Mouse (Mus musculus) embryonic facial prominence, embryonic 11.5 days (tissue): Measurements from ENCODE around the gene Emilin2. TPM values are rescaled to one million over a fixed set of nuclear protein-coding genes. Genes with fewer than 3 reads are reported as not detected.

ENCODE experiments used
- ATAC-seq: fragments of 200-750 bp; cut with Nextera tagmentation; replicated peaks from 2 replicates; pipeline ENCODE4 v1.8.0; 2017; ENCODE audit warnings: low read depth; ENCODE audit not compliant: insufficient number of reproducible peaks, low FRiP score, low TSS enrichment
- DNase-seq: peaks from one replicate; pipeline ENCODE4 v3.0.0-alpha.2; 2015; ENCODE audit warnings: low spot score
- H3K27ac ChIP-seq: fragments of 300-500 bp; sonication (generic); replicated peaks from 2 replicates; pipeline ENCODE4 v1.5.1; 2014; ENCODE audit warnings: mild to moderate bottlenecking, low read depth, low read length, control low read depth
- H3K27me3 ChIP-seq: fragments of 300-500 bp; sonication (generic); 2 replicates; pipeline ENCODE4 v1.6.1; 2014; ENCODE audit warnings: mild to moderate bottlenecking, low read length, moderate library complexity, mixed read lengths; ENCODE audit not compliant: control insufficient read depth, insufficient read depth
- H3K36me3 ChIP-seq: fragments of 300-500 bp; sonication (generic); replicated peaks from 2 replicates; pipeline ENCODE4 v1.6.1; 2014; ENCODE audit warnings: low read depth, mild to moderate bottlenecking, low read length, moderate library complexity, mixed read lengths; ENCODE audit not compliant: control insufficient read depth, insufficient read depth
- H3K4me1 ChIP-seq: fragments of 300-500 bp; sonication (generic); 2 replicates; pipeline ENCODE4 v1.6.1; 2014; ENCODE audit warnings: low read length, mixed read lengths; ENCODE audit not compliant: control insufficient read depth, insufficient read depth
- H3K4me2 ChIP-seq: fragments of 300-500 bp; sonication (generic); 2 replicates; pipeline ENCODE4 v1.6.1; 2014; ENCODE audit warnings: low read depth, mild to moderate bottlenecking, control low read depth, low read length, moderate library complexity
- H3K4me3 ChIP-seq: fragments of 300-500 bp; sonication (generic); 2 replicates; pipeline ENCODE4 v1.5.1; 2014; ENCODE audit warnings: low read depth, low read length, control low read depth
- H3K9ac ChIP-seq: fragments of 300-500 bp; sonication (generic); replicated peaks from 2 replicates; pipeline ENCODE4 v1.6.1; 2014; ENCODE audit warnings: mild to moderate bottlenecking, control low read depth, low read length
- H3K9me3 ChIP-seq: fragments of 300-500 bp; sonication (generic); replicated peaks from 2 replicates; pipeline ENCODE4 v1.6.1; 2016; ENCODE audit warnings: mild to moderate bottlenecking, low read length, inconsistent platforms, mixed read lengths; ENCODE audit not compliant: control insufficient read depth
- WGBS: fragments of 180-500 bp; shearing (Covaris S2); extraction: QIAGEN DNeasy Blood & Tissue Kit; methylation state at CpG from one replicate; pipeline ENCODE4 v1.1.7; 2014; 5-methylcytosine and 5-hydroxymethylcytosine counted together
- polyA plus RNA-seq: library from polyadenylated mRNA; unstranded; fragments of >200 nt; fragmentation: Nextera tagmentation; extraction: Ambion mirVana; gene quantifications from 2 replicates; pipeline ENCODE4 v1.2.1, GENCODE M21; 2014

Gene Emilin2
- polyA plus RNA-seq, 1 experiment from 2014 or later = 16.9 TPM

- Histone ChIP-seq H3K4me2 (no peak overlapping the region), H3K4me1 (peaks cover 7% of the 10 kb centered on the region), H3K27ac (no peak overlapping the region), H3K36me3 (peaks cover 5% of the 10 kb centered on the region), H3K27me3 (no peaks in the 10 kb centered on the region), H3K9me3 (no peaks in the 10 kb centered on the region), H3K4me3 (no peak overlapping the region), H3K9ac (no peak overlapping the region)
- ATAC-seq (no peak), DNase-seq (no peak)
- 84% methylated on average over 2 of the region's 2 CpGs for WGBS
These were observed 61.7 kb downstream of the Emilin2 start for GRCm38 (mm10) chr17:71250046-71250445.

DNA sequence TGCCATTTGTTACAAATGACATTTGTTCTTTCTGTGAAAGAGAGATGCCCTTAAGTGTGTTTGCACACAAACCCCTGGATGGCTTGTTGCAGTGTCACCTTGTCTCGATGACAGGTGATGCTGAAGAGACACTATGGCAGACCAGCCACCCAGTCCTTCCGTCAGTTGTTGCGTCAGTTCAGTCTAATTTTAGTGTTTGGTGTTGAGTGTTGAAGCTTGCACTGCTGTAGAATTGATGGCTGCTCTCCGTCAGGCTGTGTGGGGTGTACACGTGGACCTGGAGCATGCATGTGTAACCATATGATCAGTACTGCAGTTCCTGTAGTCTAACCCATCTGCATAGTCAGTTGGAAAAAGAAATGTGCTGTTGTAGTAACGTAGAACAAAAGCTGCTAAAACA lies 62.8 kb downstream of the Emilin2 start:
- peaks cover 5% of the 10 kb centered on the region for H3K36me3 ChIP-seq
- H3K4me3 ChIP-seq = no peak overlapping the region
- H3K9me3 ChIP-seq = no peaks in the 10 kb centered on the region
- no peak overlapping the region for H3K9ac ChIP-seq
- 91% methylated on average over 6 of the region's 6 CpGs for WGBS
- peaks cover 7% of the 10 kb centered on the region for H3K4me1 ChIP-seq
- no peak overlapping the region for H3K27ac ChIP-seq
- no peak for ATAC-seq
- no peaks in the 10 kb centered on the region for H3K27me3 ChIP-seq
- H3K4me2 ChIP-seq = no peak overlapping the region
- DNase-seq = no peak

DNA sequence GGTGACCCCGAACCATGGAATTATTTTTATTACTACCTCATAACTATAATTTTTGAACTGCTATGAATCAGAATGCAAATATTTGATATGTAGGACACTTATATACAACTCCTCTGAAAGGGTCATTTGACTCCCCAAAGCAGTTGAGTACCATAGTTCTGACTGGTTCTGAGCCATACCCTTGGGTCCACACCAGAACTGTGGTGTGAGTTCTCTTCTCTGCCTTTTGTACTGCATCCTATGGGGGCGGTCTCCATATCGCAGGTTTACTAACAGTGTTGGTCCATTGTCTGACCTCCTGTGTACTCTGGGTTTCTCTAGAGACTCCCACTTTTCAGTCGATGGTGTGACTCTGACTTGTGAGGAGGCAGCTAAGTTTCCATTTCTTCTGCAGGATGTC lies 65.8 kb downstream of the Emilin2 start:
- Histone ChIP-seq H3K9me3 (no peaks in the 10 kb centered on the region), H3K27me3 (no peaks in the 10 kb centered on the region), H3K9ac (no peak overlapping the region), H3K27ac (no peak overlapping the region), H3K4me1 (no peaks in the 10 kb centered on the region), H3K4me2 (no peak overlapping the region), H3K4me3 (no peak overlapping the region), H3K36me3 (peaks cover 10% of the 10 kb centered on the region)
- ATAC-seq (no peak), DNase-seq (no peak)
- WGBS = 91% methylated on average over 4 of the region's 4 CpGs

GRCm38 (mm10) chr17:71245133-71245532 lies 66.6 kb downstream of the Emilin2 start:
- DNase-seq = no peak
- 98% methylated on average over 15 of the region's 15 CpGs for WGBS

DNA sequence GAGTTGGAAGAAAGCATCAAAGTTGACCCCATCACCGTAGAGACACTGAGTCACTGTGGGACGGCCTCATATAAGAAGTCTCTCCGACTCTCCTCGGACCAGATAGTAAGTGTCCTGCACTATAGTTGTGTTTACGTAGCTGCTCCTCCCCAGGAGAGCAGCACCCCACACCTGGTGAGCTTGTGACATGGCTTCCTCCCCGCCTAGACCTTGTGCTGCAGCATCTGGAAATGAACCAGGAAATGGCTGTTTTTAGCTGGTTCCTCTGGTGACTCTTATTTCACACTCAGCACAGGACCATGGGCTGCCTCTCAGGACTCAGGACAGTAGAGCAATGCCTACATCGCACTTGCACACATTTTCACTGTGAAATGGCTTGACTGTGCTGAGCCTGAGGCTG lies 69.1 kb downstream of the Emilin2 start:
- H3K36me3 ChIP-seq = peaks cover 13% of the 10 kb centered on the region
- ATAC-seq = no peak

More at GRCm38 (mm10) chr17:71245133-71245532, 66.6 kb downstream of the Emilin2 start:
- Histone ChIP-seq H3K4me2 (no peak overlapping the region), H3K9ac (no peak overlapping the region), H3K27me3 (no peaks in the 10 kb centered on the region), H3K36me3 (peaks cover 10% of the 10 kb centered on the region), H3K4me3 (no peak overlapping the region), H3K9me3 (no peaks in the 10 kb centered on the region), H3K27ac (no peak overlapping the region), H3K4me1 (no peaks in the 10 kb centered on the region)
- ATAC-seq = no peak

GRCm38 (mm10) chr17:71240811-71241210 lies 71.0 kb downstream of the Emilin2 start:
- H3K4me1 ChIP-seq = no peaks in the 10 kb centered on the region
- no peak overlapping the region for H3K4me2 ChIP-seq
- H3K36me3 ChIP-seq = peaks cover 8% of the 10 kb centered on the region
- H3K27ac ChIP-seq = no peak overlapping the region
- 96% methylated on average over 9 of the region's 9 CpGs for WGBS
- no peak overlapping the region for H3K4me3 ChIP-seq
- no peak for DNase-seq
- no peak overlapping the region for H3K9ac ChIP-seq
- ATAC-seq = no peak
- no peaks in the 10 kb centered on the region for H3K9me3 ChIP-seq
- H3K27me3 ChIP-seq = no peaks in the 10 kb centered on the region

More for the DNA sequence above, 69.1 kb downstream of the Emilin2 start:
- 94% methylated on average over 7 of the region's 7 CpGs for WGBS
- no peaks in the 10 kb centered on the region for H3K27me3 ChIP-seq
- H3K4me1 ChIP-seq = no peaks in the 10 kb centered on the region
- H3K4me3 ChIP-seq = no peak overlapping the region
- no peak overlapping the region for H3K27ac ChIP-seq
- DNase-seq = no peak
- no peak overlapping the region for H3K4me2 ChIP-seq
- H3K9me3 ChIP-seq = no peaks in the 10 kb centered on the region
- H3K9ac ChIP-seq = no peak overlapping the region

DNA sequence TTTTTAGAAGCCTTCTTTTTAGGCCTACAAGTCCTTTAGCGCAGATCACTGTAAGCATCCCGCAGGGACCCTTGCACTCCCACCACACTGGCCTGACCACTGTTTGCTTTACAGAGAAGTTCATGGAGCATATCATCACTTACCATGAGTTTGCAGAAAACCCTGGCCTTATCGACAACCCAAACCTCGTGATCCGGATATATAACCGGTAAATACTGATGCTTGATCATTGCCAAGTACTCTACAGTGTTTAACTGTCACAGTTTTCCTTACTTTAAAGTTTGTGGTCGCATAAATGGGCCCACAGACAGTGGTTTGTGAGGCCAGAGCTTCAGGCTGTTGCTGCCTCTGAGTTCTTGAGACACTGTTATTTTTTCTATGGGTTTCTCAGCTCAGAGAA lies 73.3 kb downstream of the Emilin2 start:
- no peaks in the 10 kb centered on the region for H3K9me3 ChIP-seq
- ATAC-seq (no peak), DNase-seq (no peak)
- H3K27ac ChIP-seq = no peak overlapping the region
- H3K9ac ChIP-seq = no peak overlapping the region
- no peak overlapping the region for H3K4me2 ChIP-seq
- H3K4me1 ChIP-seq = no peaks in the 10 kb centered on the region
- peaks cover 8% of the 10 kb centered on the region for H3K36me3 ChIP-seq
- H3K27me3 ChIP-seq = no peaks in the 10 kb centered on the region
- WGBS = 88% methylated on average over 7 of the region's 7 CpGs
- no peak overlapping the region for H3K4me3 ChIP-seq

DNA sequence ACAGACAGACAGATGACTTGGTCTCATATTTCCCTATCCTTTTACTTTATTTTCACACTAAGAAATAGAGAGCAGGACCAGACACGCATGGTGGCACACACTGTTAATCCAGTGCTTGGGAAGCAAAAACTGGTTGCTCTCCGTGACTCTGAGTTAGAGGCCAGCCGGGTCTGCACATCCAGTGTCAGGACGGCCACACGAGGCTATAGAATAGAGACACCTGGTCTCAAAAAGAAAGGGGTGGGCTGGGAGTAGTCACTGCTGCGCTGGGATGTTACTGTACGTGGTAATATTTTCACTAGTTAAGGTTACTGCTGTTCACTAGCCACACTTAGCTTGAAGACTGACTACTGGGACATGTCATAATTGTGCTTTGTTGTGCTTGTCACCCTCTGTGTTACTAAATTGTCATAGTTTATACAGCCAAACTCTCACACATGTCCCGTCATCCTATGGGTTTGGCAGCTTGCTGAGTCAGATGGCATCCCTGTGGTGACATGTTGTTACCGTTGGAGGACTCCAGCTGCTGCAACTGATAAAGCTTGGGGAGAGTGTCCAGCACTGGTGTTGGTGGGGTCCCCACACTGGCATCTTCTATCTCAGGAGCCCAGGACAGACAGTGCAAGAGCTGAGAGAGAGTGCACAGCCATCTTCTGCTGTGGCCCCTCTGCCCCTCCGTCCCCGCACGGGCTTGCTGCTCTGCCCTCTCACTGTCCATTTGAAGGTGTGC lies 76.4 kb downstream of the Emilin2 start:
- H3K4me1 ChIP-seq = no peaks in the 10 kb centered on the region
- H3K9me3 ChIP-seq = no peaks in the 10 kb centered on the region
- ATAC-seq (0 out of 2 replicates have a peak, but pooled peaks have one; percentile 52), DNase-seq (no peak)
- H3K27me3 ChIP-seq = no peaks in the 10 kb centered on the region
- H3K4me2 ChIP-seq = no peak overlapping the region
- H3K36me3 ChIP-seq = peaks cover 5% of the 10 kb centered on the region
- H3K27ac ChIP-seq = no peak overlapping the region
- WGBS = 89% methylated on average over 12 of the region's 12 CpGs
- H3K4me3 ChIP-seq = no peak overlapping the region
- H3K9ac ChIP-seq = no peak overlapping the region
